Mouse (Mus musculus) yolk sac, embryonic 10.5 days (tissue): ENCODE measurements around the gene Txnip.
"Not testable (repeated sequence)": the region's sequence is repeated elsewhere in the genome, so short reads cannot be mapped to it uniquely, and the experiment has no call there.

Experiments
- DNase-seq: peaks from one replicate; pipeline ENCODE4 v3.0.0-alpha.2; 2017; ENCODE audit warnings: low spot score

The Txnip gene

GRCm38 (mm10) chr3:96557694-96558093 lies at the start of gene Txnip:
Gene Txnip, plus strand, starts transcription at chr3:96557957.
- peak; percentile 99 for DNase-seq

GRCm38 (mm10) chr3:96507966-96508365 lies 49.8 kb upstream of the Txnip start:
- DNase-seq: not testable (repeated sequence)

GRCm38 (mm10) chr3:96520171-96520570 lies 37.6 kb upstream of the Txnip start:
- DNase-seq: no peak

- DNase-seq: no peak
These were observed 35.6 kb upstream of the Txnip start for GRCm38 (mm10) chr3:96522149-96522548.

- DNase-seq: no peak
These were observed 33.5 kb upstream of the Txnip start for GRCm38 (mm10) chr3:96524028-96524810.

GRCm38 (mm10) chr3:96524914-96525313 lies 32.8 kb upstream of the Txnip start, which contains the start of gene Hfe2:
Gene Hfe2, plus strand, starts transcription at chr3:96525172.
- no peak for DNase-seq

- no peak for DNase-seq
These were observed 31.6 kb upstream of the Txnip start for GRCm38 (mm10) chr3:96526013-96526762.

GRCm38 (mm10) chr3:96526864-96527542 lies 30.8 kb upstream of the Txnip start:
- DNase-seq: peak; percentile 16

- no peak for DNase-seq
These were observed 29.3 kb upstream of the Txnip start for GRCm38 (mm10) chr3:96528506-96528905.

- no peak for DNase-seq
These were observed 25.7 kb upstream of the Txnip start for GRCm38 (mm10) chr3:96532050-96532449.

GRCm38 (mm10) chr3:96534300-96534699 lies 23.5 kb upstream of the Txnip start:
- DNase-seq: no peak

- no peak for DNase-seq
These were observed 18.4 kb upstream of the Txnip start for GRCm38 (mm10) chr3:96539316-96539715.

GRCm38 (mm10) chr3:96540740-96541139 lies 17.0 kb upstream of the Txnip start:
- no peak for DNase-seq

GRCm38 (mm10) chr3:96541328-96542078 lies 16.3 kb upstream of the Txnip start:
- DNase-seq: no peak

GRCm38 (mm10) chr3:96542554-96542953 lies 15.2 kb upstream of the Txnip start:
- DNase-seq: no peak

GRCm38 (mm10) chr3:96543345-96543744 lies 14.4 kb upstream of the Txnip start:
- no peak for DNase-seq

GRCm38 (mm10) chr3:96545565-96545964 lies 12.2 kb upstream of the Txnip start:
- no peak for DNase-seq

- DNase-seq: no peak
These were observed 10.9 kb upstream of the Txnip start for GRCm38 (mm10) chr3:96546880-96547279.

- DNase-seq: no peak
These were observed 10.3 kb upstream of the Txnip start for GRCm38 (mm10) chr3:96547389-96547960.

GRCm38 (mm10) chr3:96548824-96549223 lies 8.9 kb upstream of the Txnip start:
- no peak for DNase-seq

GRCm38 (mm10) chr3:96549346-96549745 lies 8.4 kb upstream of the Txnip start:
- DNase-seq: no peak

GRCm38 (mm10) chr3:96551203-96551602 lies 6.6 kb upstream of the Txnip start:
- no peak for DNase-seq
